Mouse (Mus musculus) lung, embryonic 16.5 days (tissue): Measurements from ENCODE around the gene Armc2. TPM values are rescaled to one million over a fixed set of nuclear protein-coding genes. Genes with fewer than 3 reads are reported as not detected.

Experiments used
- ATAC-seq: fragments of 200-750 bp; cut with Nextera tagmentation; 2 replicates; pipeline ENCODE4 v1.8.0; 2017; ENCODE audit warnings: low read depth, mild to moderate bottlenecking, moderate library complexity
- H3K27ac ChIP-seq: fragments of 300-500 bp; sonication (generic); 2 replicates; pipeline ENCODE4 v1.5.1; 2014; ENCODE audit warnings: mild to moderate bottlenecking, control low read depth, low read length
- H3K27me3 ChIP-seq: fragments of 300-500 bp; sonication (generic); 2 replicates; pipeline ENCODE4 v1.6.1; 2014; ENCODE audit warnings: low read depth, low read length, mixed read lengths; ENCODE audit not compliant: control insufficient read depth, insufficient read depth
- H3K36me3 ChIP-seq: fragments of 300-500 bp; sonication (generic); 2 replicates; pipeline ENCODE4 v1.6.1; 2014; ENCODE audit warnings: low read length; ENCODE audit not compliant: control insufficient read depth, insufficient read depth
- H3K4me1 ChIP-seq: fragments of 300-500 bp; sonication (generic); replicated peaks from 2 replicates; pipeline ENCODE4 v1.6.1; 2014; ENCODE audit warnings: low read length, mixed read lengths; ENCODE audit not compliant: control insufficient read depth, insufficient read depth
- H3K4me2 ChIP-seq: fragments of 300-500 bp; sonication (generic); 2 replicates; pipeline ENCODE4 v1.6.1; 2014; ENCODE audit warnings: low read depth, low read length, control low read depth
- H3K4me3 ChIP-seq: fragments of 300-500 bp; sonication (generic); 2 replicates; pipeline ENCODE4 v1.5.1; 2014; ENCODE audit warnings: mild to moderate bottlenecking, low read length, control low read depth
- H3K9ac ChIP-seq: fragments of 300-500 bp; sonication (generic); 2 replicates; pipeline ENCODE4 v1.6.1; 2014; ENCODE audit warnings: low read length, control low read depth
- H3K9me3 ChIP-seq: fragments of 300-500 bp; sonication (generic); 2 replicates; pipeline ENCODE4 v1.6.1; 2016; ENCODE audit warnings: low read length; ENCODE audit not compliant: control insufficient read depth
- WGBS: fragments of 180-500 bp; shearing (Covaris S2); extraction: QIAGEN DNeasy Blood & Tissue Kit; methylation state at CpG from one replicate; pipeline ENCODE4 v1.1.7; 2014; 5-methylcytosine and 5-hydroxymethylcytosine counted together
- polyA plus RNA-seq: library from polyadenylated mRNA; unstranded; fragments of >200 nt; fragmentation: Nextera tagmentation; extraction: Ambion mirVana; gene quantifications from 2 replicates; pipeline ENCODE4 v1.2.1, GENCODE M21; 2015

Gene Armc2
- polyA plus RNA-seq: 2.0 and 3.0 TPM in 2 replicates

DNA sequence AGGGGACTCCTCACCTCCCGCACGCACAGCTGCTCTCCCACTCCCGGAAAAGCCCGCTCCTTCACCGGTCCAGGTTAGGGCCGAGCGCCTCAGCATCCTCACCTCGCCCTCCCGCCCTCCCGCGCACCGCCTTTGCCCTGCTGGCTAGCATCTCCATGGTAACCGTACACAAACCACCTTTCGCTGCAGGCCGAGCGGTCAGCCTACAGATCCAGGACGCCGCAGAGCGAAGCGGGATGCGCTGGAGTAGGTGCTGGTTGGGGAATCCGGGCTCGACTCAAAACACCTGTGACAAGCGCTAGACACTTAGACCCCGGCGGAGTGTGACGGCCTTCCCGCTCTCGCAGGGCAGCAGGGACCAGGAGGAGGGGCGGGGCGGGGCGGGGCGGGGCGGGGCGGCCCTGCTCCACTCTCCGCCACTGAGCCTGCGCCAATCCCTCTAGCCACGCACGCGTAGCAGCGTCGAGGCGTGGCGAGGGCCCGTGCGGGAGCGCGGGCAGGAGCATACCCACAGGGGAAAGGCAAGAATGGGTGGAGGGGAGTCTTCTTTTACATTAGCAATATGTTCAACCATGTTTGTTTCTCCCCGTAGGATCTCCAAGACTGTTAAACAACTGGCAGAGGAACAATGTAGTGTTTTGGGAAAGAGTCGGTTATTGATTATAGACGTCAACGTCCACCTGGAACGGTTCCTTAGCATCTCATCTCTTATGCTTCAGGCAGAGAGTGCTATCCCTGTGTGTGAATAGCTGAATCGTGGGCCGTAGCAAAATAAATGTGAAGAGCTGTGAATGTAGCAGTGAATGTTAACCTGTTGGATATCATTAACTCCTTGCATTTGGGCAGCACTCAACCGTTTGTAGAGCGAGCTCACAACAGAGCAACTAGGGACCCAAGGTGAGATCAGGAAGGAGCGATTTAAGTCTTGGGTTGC, at the start of gene Armc2:
Armc2 (minus strand) TSS at position 427 of the 934 bp plus-strand sequence.
- Histone ChIP-seq H3K9ac (peak within 1 kb of the TSS; percentile 65), H3K4me1 (peaks cover 4% of the 10 kb centered on the region), H3K9me3 (no peaks in the 10 kb centered on the region), H3K4me2 (peak within 1 kb of the TSS; percentile 93), H3K27me3 (no peaks in the 10 kb centered on the region; the same call in none of the 2 replicates), H3K4me3 (peak within 1 kb of the TSS; percentile 55), H3K36me3 (no peaks in the 10 kb centered on the region), H3K27ac (no peak within 1 kb of the TSS)
- peak; percentile 99 for ATAC-seq
- WGBS: 2% methylated on average over 52 of the region's 58 CpGs

DNA sequence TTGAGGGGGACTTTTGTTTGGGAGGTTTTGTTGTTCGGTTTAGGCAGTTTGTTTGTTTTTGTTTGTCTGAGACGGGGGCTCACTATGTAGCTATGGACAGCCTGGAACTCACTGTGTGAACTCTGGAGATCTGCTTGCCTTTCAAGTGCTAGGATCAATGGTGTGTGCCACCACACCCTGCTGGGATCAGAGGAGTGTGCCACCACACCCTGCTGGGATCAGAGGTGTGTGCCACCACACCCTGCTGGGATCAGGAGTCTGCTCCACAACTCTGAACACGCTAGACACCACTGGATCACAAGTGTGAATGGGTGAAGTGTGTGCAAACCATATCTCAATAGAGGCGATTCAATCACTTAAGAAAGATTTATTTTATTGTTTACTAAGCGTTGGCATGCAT, 46.2 kb upstream of the Armc2 start:
- Histone ChIP-seq H3K27ac (no peak overlapping the region), H3K27me3 (no peaks in the 10 kb centered on the region), H3K4me1 (no peaks in the 10 kb centered on the region), H3K36me3 (no peaks in the 10 kb centered on the region), H3K4me2 (no peak overlapping the region), H3K4me3 (no peak overlapping the region), H3K9me3 (no peaks in the 10 kb centered on the region), H3K9ac (no peak overlapping the region)
- no peak for ATAC-seq
- WGBS: 38% methylated on average over 5 of the region's 5 CpGs

DNA sequence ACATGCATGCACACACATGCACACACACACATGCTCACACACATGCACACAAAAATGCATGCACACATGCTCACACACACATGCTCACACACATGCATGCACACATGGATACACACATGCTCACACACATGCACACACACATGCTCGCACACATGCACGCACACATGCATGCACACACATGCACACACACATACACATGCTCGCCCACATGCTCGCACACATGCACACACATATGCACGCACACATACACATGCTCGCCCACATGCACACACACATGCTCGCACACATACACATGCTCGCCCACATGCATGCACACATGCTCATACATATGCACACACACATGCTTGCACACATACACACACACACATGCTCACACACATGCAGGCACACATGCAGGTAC, 41.3 kb upstream of the Armc2 start:
- Histone ChIP-seq H3K4me2 (no peak overlapping the region), H3K4me1 (peaks cover 11% of the 10 kb centered on the region; the same call in 1 of the 2 replicates), H3K36me3 (no peaks in the 10 kb centered on the region), H3K27me3 (no peaks in the 10 kb centered on the region), H3K4me3 (no peak overlapping the region), H3K9me3 (no peaks in the 10 kb centered on the region), H3K27ac (no peak overlapping the region), H3K9ac (no peak overlapping the region)
- 95% methylated on average over 8 of the region's 8 CpGs for WGBS
- no peak for ATAC-seq

DNA sequence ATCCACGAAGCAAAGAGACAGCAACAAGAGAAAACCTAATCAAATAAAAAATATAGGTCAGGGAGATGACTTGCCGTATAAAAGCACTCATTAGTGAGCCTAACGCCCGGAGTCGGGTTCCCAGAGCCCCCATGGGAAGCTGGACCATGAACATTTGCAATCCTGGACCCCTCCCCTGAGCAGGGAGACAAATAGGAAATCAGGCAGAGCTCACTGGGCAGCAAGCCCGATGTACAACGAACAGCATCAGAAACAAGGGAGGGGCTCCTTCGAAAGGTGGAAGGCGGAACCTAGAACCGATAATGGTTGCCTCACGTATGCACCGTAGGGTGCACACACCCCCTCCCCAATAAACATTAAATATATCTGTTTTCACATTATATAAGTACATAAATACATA, 39.5 kb upstream of the Armc2 start:
- H3K27me3 ChIP-seq: no peaks in the 10 kb centered on the region
- H3K9ac ChIP-seq: peak overlapping the region; percentile 12
- peaks cover 11% of the 10 kb centered on the region; the same call in 1 of the 2 replicates for H3K4me1 ChIP-seq
- no peak overlapping the region for H3K4me3 ChIP-seq
- no peaks in the 10 kb centered on the region for H3K9me3 ChIP-seq
- no peak for ATAC-seq
- WGBS: 58% methylated on average over 12 of the region's 12 CpGs
- H3K27ac ChIP-seq: no peak overlapping the region
- peak overlapping the region; percentile 27; the same call in 1 of the 2 replicates for H3K4me2 ChIP-seq
- H3K36me3 ChIP-seq: no peaks in the 10 kb centered on the region

DNA sequence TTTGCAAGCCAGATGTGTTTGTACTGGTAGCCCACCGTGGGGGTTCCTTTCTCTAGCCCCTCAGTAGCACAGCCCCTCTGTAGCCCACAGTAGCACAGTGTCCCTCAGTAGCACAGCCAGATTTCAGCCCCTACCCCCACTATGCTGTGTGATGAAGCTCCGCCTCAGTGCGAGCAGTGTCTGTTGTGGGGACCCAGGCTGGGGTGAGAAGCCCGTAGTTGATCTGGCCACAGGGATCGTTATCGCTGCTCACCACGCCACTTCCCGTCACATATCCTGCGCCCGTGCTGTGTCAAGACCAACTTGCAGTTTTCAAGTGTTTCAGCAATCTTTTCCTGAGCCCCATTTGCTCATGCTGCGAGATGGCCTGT, 39.0 kb upstream of the Armc2 start:
- H3K4me1 ChIP-seq: peaks cover 11% of the 10 kb centered on the region; the same call in 1 of the 2 replicates
- H3K9ac ChIP-seq: peak overlapping the region; percentile 12
- H3K4me2 ChIP-seq: peak overlapping the region; percentile 27
- peak; percentile 21; the same call in 1 of the 2 replicates for ATAC-seq
- no peak overlapping the region for H3K4me3 ChIP-seq
- H3K27me3 ChIP-seq: no peaks in the 10 kb centered on the region
- WGBS: 19% methylated on average over 11 of the region's 11 CpGs
- no peaks in the 10 kb centered on the region for H3K36me3 ChIP-seq
- no peak overlapping the region for H3K27ac ChIP-seq
- no peaks in the 10 kb centered on the region for H3K9me3 ChIP-seq

DNA sequence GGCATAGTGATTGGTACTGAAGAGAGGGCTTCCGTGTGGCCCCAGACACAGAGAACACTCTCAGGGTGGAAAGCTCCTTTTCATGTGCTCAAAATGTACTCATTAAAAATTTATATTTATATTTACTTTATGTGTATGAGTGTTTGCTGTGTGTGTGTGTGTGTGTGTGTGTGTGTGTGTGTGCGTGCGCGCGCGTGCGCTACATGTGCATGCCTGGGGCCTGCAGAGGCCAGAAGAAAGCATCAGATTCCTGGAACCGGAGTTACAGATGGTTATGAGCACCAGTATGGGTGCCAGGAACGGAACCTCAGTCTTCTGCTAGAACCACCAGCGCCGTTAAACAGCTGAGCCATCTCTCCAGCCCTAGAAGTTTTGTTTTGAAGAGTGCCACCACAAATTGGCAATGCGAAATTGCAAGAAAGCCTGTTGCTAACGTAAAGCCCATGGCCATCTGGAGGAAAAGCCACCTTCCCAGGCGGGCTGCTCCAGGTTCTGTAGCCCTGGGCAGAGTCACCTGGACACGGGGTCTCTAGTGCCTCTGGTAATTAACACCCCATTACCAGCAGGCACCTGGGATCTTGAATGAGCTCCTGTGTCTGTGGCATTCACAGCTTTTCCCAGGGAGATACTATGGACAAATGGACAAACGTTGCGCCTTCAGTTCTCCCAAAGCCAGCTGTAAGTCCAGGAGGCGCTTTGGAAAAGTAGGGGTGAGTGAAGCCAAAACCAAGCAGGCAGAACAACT, 38.4 kb upstream of the Armc2 start:
- no peak for ATAC-seq
- H3K27ac ChIP-seq: no peak overlapping the region
- H3K4me1 ChIP-seq: peaks cover 13% of the 10 kb centered on the region; the same call in 1 of the 2 replicates

DNA sequence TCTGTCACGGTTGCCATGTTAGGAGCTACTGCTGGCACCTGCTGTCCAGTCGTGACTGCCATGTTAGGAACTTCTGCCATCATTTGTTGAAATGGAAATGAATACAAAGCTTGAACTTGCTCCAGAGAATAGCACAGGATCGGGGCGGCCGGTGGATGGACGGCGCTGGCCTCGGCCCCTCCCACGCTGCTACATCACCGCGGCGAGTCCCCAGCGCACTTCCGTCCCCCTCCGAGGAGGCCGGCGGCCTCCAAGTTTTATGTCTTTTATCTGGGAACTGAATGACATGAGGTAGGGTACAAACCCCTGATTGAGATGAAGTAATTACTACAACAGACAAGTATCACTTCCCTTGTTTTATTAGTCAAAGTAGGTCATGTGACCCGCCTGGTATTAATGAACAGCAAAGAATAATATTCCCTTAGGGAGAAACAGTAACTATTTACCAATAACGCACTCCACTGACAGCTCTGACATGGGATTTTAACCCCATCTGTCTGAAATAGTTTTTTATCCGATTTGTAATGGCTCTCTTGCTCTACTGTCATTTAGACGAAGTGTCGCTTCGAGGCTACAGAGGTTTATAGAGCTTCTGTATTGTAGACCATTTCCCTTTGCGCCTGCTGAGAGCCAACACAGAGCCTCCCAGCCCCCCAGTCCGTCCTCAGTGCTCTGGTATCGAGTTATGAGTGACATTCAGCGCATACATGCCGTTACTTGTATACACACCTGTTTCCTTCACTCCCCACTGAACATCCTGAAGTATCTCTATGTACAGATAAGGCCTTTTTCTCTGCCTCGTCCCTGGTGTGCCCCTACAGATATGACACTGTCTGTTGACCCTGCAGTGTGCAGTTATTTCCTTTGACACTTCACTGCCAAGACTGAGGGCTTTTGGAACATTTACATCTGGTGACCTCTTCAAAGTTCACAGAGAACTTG, 37.3 kb upstream of the Armc2 start:
- H3K27me3 ChIP-seq: no peaks in the 10 kb centered on the region
- H3K4me3 ChIP-seq: no peak overlapping the region
- no peaks in the 10 kb centered on the region for H3K9me3 ChIP-seq
- ATAC-seq: peak; percentile 76
- no peaks in the 10 kb centered on the region for H3K36me3 ChIP-seq
- H3K27ac ChIP-seq: no peak overlapping the region
- peaks cover 13% of the 10 kb centered on the region; the same call in 1 of the 2 replicates for H3K4me1 ChIP-seq
- no peak overlapping the region for H3K9ac ChIP-seq
- peak overlapping the region; percentile 33; the same call in 1 of the 2 replicates for H3K4me2 ChIP-seq
- WGBS: 51% methylated on average over 28 of the region's 29 CpGs

More for the DNA sequence above, 38.4 kb upstream of the Armc2 start:
- Histone ChIP-seq H3K27me3 (no peaks in the 10 kb centered on the region), H3K4me3 (no peak overlapping the region), H3K4me2 (peak overlapping the region; percentile 27; the same call in 1 of the 2 replicates), H3K36me3 (no peaks in the 10 kb centered on the region), H3K9ac (peak overlapping the region; percentile 12; the same call in 1 of the 2 replicates), H3K9me3 (no peaks in the 10 kb centered on the region)
- 79% methylated on average over 18 of the region's 18 CpGs for WGBS

DNA sequence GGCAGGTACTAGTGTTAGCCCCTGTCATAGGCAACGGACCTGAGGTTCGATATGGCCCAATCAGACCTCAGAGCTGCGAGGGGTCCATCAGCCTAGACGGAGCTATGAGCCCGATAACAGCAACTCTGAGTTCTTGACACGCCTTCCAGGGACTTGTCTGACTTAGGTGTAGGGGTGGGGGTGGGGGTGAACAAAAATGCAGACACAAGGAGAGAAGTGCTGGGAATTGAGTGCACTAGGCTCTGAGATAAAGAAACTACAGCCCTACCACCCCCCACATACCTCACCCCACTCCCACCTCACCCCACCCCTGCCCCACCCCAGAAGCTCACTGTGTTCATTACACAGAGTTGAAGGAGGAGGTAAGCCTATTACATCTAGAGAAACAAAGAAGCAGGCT, 32.8 kb upstream of the Armc2 start:
- Histone ChIP-seq H3K36me3 (no peaks in the 10 kb centered on the region), H3K9me3 (no peaks in the 10 kb centered on the region), H3K4me3 (no peak overlapping the region), H3K4me1 (peaks cover 2% of the 10 kb centered on the region; the same call in 1 of the 2 replicates), H3K4me2 (no peak overlapping the region), H3K27me3 (no peaks in the 10 kb centered on the region), H3K27ac (no peak overlapping the region), H3K9ac (no peak overlapping the region)
- 61% methylated on average over 6 of the region's 6 CpGs for WGBS
- ATAC-seq: peak; percentile 85
